Mouse (Mus musculus) forebrain, postnatal 0 days (tissue): ENCODE data around the gene Pde4d. TPM values are rescaled to one million over a fixed set of nuclear protein-coding genes. Genes with fewer than 3 reads are reported as not detected.

Source experiments
- ATAC-seq: fragments of 200-750 bp; cut with Nextera tagmentation; 2 replicates; pipeline ENCODE4 v1.8.0; 2017; ENCODE audit warnings: mild to moderate bottlenecking, moderate library complexity
- DNase-seq: peaks from one replicate; pipeline ENCODE4 v3.0.0-alpha.2; 2015
- H3K27ac ChIP-seq: fragments of 300-500 bp; sonication (generic); 2 replicates; pipeline ENCODE4 v1.5.1; 2014; ENCODE audit warnings: low read depth, mild to moderate bottlenecking, antibody characterized with exemption, low read length, moderate library complexity, mixed read lengths
- H3K27me3 ChIP-seq: fragments of 300-500 bp; sonication (generic); 2 replicates; pipeline ENCODE4 v1.6.1; 2014; ENCODE audit warnings: mild to moderate bottlenecking, low read length, mixed read lengths; ENCODE audit not compliant: insufficient read depth
- H3K36me3 ChIP-seq: fragments of 300-500 bp; sonication (generic); 2 replicates; pipeline ENCODE4 v1.6.1; 2014; ENCODE audit warnings: mild to moderate bottlenecking, moderate library complexity; ENCODE audit not compliant: insufficient read depth
- H3K4me1 ChIP-seq: fragments of 300-500 bp; sonication (generic); 2 replicates; pipeline ENCODE4 v1.6.1; 2014; ENCODE audit warnings: antibody characterized with exemption; ENCODE audit not compliant: insufficient read depth
- H3K4me2 ChIP-seq: fragments of 300-500 bp; sonication (generic); 2 replicates; pipeline ENCODE4 v1.6.1; 2014; ENCODE audit warnings: low read depth, mild to moderate bottlenecking, moderate library complexity
- H3K4me3 ChIP-seq: fragments of 300-500 bp; sonication (generic); 2 replicates; pipeline ENCODE4 v1.5.1; 2014; ENCODE audit warnings: low read depth, low read length, mixed read lengths
- H3K9ac ChIP-seq: fragments of 300-500 bp; sonication (generic); 2 replicates; pipeline ENCODE4 v1.6.1; 2014; ENCODE audit warnings: mild to moderate bottlenecking
- H3K9me3 ChIP-seq: fragments of 300-500 bp; sonication (generic); 2 replicates; pipeline ENCODE4 v1.6.1; 2016; ENCODE audit warnings: low read length
- CTCF ChIP-seq: sonication (generic); IDR thresholded peaks from 2 replicates; pipeline ENCODE4 v1.5.1; 2016; ENCODE audit warnings: antibody characterized with exemption, control low read depth, low read depth
- WGBS: fragments of 180-500 bp; shearing (Covaris S2); extraction: QIAGEN DNeasy Blood & Tissue Kit; methylation state at CpG from one replicate; pipeline ENCODE4 v1.1.7; 2014; 5-methylcytosine and 5-hydroxymethylcytosine counted together
- polyA plus RNA-seq: library from polyadenylated mRNA; unstranded; fragments of >200 nt; fragmentation: Nextera tagmentation; extraction: Ambion mirVana; gene quantifications from 2 replicates; pipeline ENCODE4 v1.2.1, GENCODE M21; 2015
- total RNA-seq: library from RNA; depleted of rRNA; stranded (reverse); fragments of >200 nt; gene quantifications from 2 replicates; pipeline ENCODE4 v1.2.3, GENCODE M21; 2014

The Pde4d gene
- total and polyA plus RNA-seq, 2 experiments from 2014 or later = 13.2 to 78.8 TPM

DNA sequence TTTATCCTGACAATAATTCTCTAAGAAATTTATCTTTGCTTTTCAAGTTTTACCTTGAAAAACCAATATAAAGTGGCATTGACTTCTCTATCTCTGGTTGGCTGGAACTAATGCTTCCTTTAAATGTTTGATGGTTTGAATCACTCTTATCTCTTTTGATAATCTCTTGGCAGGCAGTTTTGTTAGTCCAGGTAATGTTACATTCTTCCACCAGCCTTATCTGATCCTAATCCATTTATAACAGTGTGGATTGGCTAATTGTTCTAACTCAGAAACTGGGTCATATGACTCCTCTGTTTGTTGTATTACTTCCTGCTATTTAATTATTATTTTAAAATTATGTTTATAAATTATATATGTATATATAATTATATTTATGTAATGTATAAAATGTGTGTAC, 105.2 kb downstream of the Pde4d start:
- Histone ChIP-seq H3K36me3 (no peaks in the 10 kb centered on the region), H3K9me3 (no peaks in the 10 kb centered on the region), H3K27me3 (no peaks in the 10 kb centered on the region), H3K9ac (no peak overlapping the region), H3K27ac (no peak overlapping the region), H3K4me2 (no peak overlapping the region), H3K4me1 (no peaks in the 10 kb centered on the region), H3K4me3 (no peak overlapping the region)
- ATAC-seq (no peak), DNase-seq (no peak)
- TF ChIP-seq CTCF = no peak

DNA sequence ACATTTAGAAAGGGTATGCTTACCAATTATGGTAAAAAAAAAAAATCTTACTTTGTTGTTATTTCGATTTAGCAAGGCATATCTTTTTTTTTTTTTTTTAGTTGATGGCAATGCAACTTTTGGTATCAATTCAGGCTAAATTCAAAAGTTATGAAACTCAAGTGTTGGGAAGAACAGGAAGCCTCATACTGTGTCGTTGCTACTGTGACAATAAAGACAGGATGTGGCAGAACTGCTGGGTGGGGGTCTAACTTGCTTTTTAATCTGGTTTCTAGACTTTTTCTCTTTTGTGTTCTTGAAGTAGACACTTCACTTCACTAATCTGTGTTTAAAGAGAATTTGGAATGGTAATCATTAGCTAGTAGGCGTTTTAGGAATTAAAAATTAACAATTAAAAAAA, 147.2 kb downstream of the Pde4d start:
- Histone ChIP-seq H3K27ac (no peak overlapping the region), H3K36me3 (no peaks in the 10 kb centered on the region), H3K9me3 (no peaks in the 10 kb centered on the region), H3K4me2 (no peak overlapping the region), H3K4me3 (no peak overlapping the region), H3K4me1 (no peaks in the 10 kb centered on the region), H3K27me3 (no peaks in the 10 kb centered on the region), H3K9ac (no peak overlapping the region)
- DNase-seq = no peak
- TF ChIP-seq CTCF = no peak
- WGBS = 73% methylated on average over 3 of the region's 3 CpGs
- no peak for ATAC-seq

DNA sequence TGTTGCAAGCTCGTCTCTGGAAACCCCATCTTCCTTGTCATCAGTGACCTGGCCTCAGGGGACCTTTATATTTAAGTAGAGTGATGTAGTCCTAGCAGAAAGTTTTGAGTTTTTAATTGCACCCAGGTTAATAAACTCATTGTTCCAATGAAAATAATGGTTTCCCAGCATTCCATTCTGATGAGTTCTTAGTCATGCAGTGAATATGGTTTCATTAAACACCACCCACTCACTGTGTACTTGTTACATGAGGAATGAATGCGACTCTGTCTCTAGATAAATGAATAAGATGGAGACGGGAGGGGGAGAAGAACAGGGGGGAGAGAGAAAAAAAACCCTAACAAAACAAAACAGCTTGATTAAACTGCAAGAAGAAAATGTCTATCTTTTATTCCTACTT, 148.9 kb downstream of the Pde4d start:
- Histone ChIP-seq H3K4me1 (no peaks in the 10 kb centered on the region), H3K27ac (no peak overlapping the region), H3K9me3 (no peaks in the 10 kb centered on the region), H3K27me3 (no peaks in the 10 kb centered on the region), H3K4me3 (no peak overlapping the region), H3K36me3 (no peaks in the 10 kb centered on the region), H3K4me2 (no peak overlapping the region), H3K9ac (no peak overlapping the region)
- DNase-seq = no peak
- no peak for TF ChIP-seq CTCF
- WGBS = 44% methylated on average over 3 of the region's 3 CpGs
- ATAC-seq = no peak

DNA sequence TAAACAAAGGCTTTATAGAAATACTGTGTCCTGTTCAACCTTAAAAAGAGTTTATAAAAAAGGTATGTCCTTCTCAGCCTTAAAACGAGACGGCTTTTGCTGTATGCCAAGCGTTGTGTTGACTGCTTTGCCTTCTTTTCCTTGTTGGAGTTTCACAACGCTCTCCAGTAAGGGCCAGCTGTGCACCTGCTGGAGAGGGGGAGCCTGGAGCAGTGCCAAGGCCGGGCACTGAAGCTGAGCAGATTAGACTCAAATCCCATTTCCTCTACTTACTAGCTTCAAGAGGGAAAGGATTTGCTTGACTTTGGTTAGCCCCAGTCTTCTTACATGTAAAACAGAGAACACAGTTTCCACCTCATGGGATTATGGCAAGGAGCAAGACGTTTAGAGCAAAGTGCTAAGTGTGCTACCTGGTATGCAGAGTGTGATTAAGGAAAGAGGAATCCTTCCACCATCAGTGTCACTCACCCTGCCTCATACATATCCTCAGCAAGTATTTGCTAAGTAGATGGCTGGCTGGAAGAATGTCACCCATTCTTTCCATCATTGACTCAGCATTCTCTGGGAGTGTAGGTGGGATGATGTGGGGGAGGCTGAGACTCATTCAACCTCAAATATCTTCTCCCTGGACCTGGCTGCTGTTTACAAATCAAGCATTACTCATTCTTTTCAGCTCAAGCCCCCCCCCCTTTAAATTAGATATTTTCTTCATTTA, 149.6 kb downstream of the Pde4d start:
- no peaks in the 10 kb centered on the region for H3K9me3 ChIP-seq
- H3K27me3 ChIP-seq = no peaks in the 10 kb centered on the region
- no peak overlapping the region for H3K27ac ChIP-seq
- no peaks in the 10 kb centered on the region for H3K36me3 ChIP-seq
- no peak for DNase-seq
- TF ChIP-seq CTCF = no peak
- WGBS = 41% methylated on average over 6 of the region's 6 CpGs
- H3K4me1 ChIP-seq = no peaks in the 10 kb centered on the region
- ATAC-seq = no peak
- no peak overlapping the region for H3K4me3 ChIP-seq
- H3K4me2 ChIP-seq = no peak overlapping the region
- H3K9ac ChIP-seq = no peak overlapping the region

DNA sequence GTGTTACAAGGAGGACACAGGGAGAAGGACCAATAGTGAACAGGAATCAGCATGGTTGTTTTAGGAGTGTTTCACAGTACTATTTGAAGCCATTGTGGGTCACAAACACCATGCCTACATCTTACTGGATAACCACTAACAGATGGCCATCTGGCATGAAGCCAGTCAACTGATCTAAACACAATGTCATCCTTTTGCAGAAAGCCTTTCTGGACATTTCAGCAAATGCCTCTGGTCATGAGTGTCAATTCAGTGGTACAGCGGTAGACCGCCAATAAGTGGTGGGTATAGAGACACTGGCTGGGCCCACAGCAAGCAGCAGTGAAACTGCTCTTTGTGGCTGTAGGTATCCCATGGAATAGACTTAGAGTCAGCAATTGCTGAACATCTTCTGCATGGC, 151.3 kb downstream of the Pde4d start:
- no peaks in the 10 kb centered on the region for H3K9me3 ChIP-seq
- no peak overlapping the region for H3K9ac ChIP-seq
- no peak overlapping the region for H3K4me2 ChIP-seq
- no peaks in the 10 kb centered on the region for H3K27me3 ChIP-seq
- ATAC-seq (no peak), DNase-seq (no peak)
- 91% methylated on average over 2 of the region's 2 CpGs for WGBS
- TF ChIP-seq CTCF = no peak
- no peaks in the 10 kb centered on the region for H3K4me1 ChIP-seq
- H3K4me3 ChIP-seq = no peak overlapping the region
- no peaks in the 10 kb centered on the region for H3K36me3 ChIP-seq
- no peak overlapping the region for H3K27ac ChIP-seq

DNA sequence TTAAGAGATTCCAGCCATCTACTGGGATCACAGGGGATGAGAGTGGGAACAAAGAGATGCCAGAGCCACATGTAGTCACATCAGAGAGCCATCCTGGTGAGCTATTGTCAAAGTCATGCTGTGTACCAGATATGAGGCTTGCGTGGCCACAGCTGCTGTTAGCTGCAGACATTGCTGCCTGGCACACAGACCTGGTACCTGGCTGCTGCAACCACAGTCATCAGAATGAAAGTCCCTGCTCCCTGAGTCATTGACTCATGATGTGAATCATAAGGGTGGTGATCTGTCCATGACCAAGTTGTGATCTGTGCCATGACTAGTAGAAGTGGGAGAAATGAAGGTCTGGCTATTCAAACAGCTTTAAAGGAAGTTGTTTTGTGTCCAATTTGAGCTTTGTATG, 153.8 kb downstream of the Pde4d start:
- no peak overlapping the region for H3K27ac ChIP-seq
- DNase-seq (no peak), ATAC-seq (no peak)
- H3K4me1 ChIP-seq = no peaks in the 10 kb centered on the region
- H3K9me3 ChIP-seq = no peaks in the 10 kb centered on the region
- no peak for TF ChIP-seq CTCF
- 27% methylated on average over 1 of the region's 1 CpGs for WGBS
- no peak overlapping the region for H3K4me2 ChIP-seq
- no peak overlapping the region for H3K4me3 ChIP-seq
- no peaks in the 10 kb centered on the region for H3K36me3 ChIP-seq
- H3K27me3 ChIP-seq = no peaks in the 10 kb centered on the region
- no peak overlapping the region for H3K9ac ChIP-seq

DNA sequence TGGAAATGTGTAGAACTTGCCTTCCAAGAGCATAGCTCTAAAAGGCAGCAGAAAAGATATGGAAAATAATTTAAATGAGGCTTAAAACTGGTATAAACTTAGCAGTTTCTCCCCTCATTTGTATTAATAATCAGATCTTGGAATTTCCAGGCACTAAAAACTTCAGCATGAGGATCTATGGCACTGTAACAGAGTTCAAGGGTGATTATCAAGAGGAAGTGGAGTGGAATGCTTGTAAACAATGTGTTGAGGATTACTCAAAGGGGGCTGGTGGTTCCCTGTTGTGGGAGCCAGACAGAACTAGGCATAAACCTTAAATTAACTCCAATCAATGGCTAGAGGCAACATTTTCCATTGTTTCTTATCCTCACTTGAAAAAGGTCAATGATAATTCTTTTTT, 154.5 kb downstream of the Pde4d start:
- no peaks in the 10 kb centered on the region for H3K36me3 ChIP-seq
- no peak overlapping the region for H3K4me2 ChIP-seq
- no peak for ATAC-seq
- no peak overlapping the region for H3K27ac ChIP-seq
- H3K9ac ChIP-seq = no peak overlapping the region
- no peaks in the 10 kb centered on the region for H3K27me3 ChIP-seq
- no peak overlapping the region for H3K4me3 ChIP-seq
- H3K9me3 ChIP-seq = no peaks in the 10 kb centered on the region
- TF ChIP-seq CTCF = no peak
- no peak for DNase-seq
- no peaks in the 10 kb centered on the region for H3K4me1 ChIP-seq
